Mouse (Mus musculus) liver, adult 2 months (tissue): ENCODE measurements around the gene Dach1.

Experiments used
- CTCF ChIP-seq: fragments of 200-500 bp; IDR thresholded peaks from 2 replicates; pipeline ENCODE4 v1.5.1; 2011; ENCODE audit warnings: low read depth, low read length, control low read depth
- POLR2A ChIP-seq: fragments of 200-500 bp; IDR thresholded peaks from 2 replicates; pipeline ENCODE4 v1.6.1; 2011; ENCODE audit warnings: low read length, control low read depth; ENCODE audit not compliant: insufficient read depth; ENCODE audit errors: extremely low read depth

DNA sequence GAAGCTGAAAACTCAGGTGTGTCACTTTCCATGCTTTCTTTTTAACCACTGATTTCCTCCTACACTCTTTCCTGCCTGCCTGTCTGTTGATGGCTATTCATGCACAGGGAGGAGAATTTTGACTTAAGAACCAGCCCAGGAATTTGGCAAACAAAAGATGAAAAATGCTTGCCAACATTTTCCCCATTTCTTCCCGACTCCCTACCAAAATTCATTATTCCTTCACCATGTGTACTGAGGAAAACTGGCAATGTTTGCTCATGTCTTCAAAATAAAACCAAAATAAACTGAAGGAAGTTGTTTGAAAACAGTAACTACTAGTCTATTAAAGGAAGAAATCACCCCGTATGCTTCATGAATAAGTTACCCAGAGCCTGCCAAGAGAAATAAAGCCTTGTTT lies 27.8 kb downstream of the Dach1 start:
- no peak for TF ChIP-seq POLR2A
- no peak for TF ChIP-seq CTCF
